Mouse (Mus musculus) liver, postnatal 0 days (tissue): ENCODE results near the gene Dicer1. TPM values are rescaled to one million over a fixed set of nuclear protein-coding genes. Genes with fewer than 3 reads are reported as not detected.

Source experiments
- ATAC-seq: fragments of 200-750 bp; cut with Nextera tagmentation; 2 replicates; pipeline ENCODE4 v1.8.0; 2017; ENCODE audit warnings: mild to moderate bottlenecking, moderate library complexity
- DNase-seq: peaks from one replicate; pipeline ENCODE4 v3.0.0-alpha.2; 2016
- H3K27ac ChIP-seq: fragments of 300-500 bp; sonication (generic); 2 replicates; pipeline ENCODE4 v1.5.1; 2014; ENCODE audit warnings: antibody characterized with exemption, moderate library complexity, mild to moderate bottlenecking, low read depth
- H3K27me3 ChIP-seq: fragments of 300-500 bp; sonication (generic); 2 replicates; pipeline ENCODE4 v1.6.1; 2014; ENCODE audit warnings: low read length, control low read depth, mixed read lengths; ENCODE audit not compliant: insufficient read depth
- H3K36me3 ChIP-seq: fragments of 300-500 bp; sonication (generic); replicated peaks from 2 replicates; pipeline ENCODE4 v1.6.1; 2014; ENCODE audit warnings: mild to moderate bottlenecking, control low read depth, low read length, moderate library complexity, mixed read lengths; ENCODE audit not compliant: insufficient read depth
- H3K4me1 ChIP-seq: fragments of 300-500 bp; sonication (generic); 2 replicates; pipeline ENCODE4 v1.6.1; 2014; ENCODE audit warnings: antibody characterized with exemption, mild to moderate bottlenecking, control low read depth; ENCODE audit not compliant: insufficient read depth
- H3K4me2 ChIP-seq: fragments of 300-500 bp; sonication (generic); 2 replicates; pipeline ENCODE4 v1.6.1; 2014; ENCODE audit warnings: low read depth, mild to moderate bottlenecking, low read length, moderate library complexity, mixed read lengths
- H3K4me3 ChIP-seq: fragments of 300-500 bp; sonication (generic); 2 replicates; pipeline ENCODE4 v1.5.1; 2014; ENCODE audit warnings: low read depth, low read length
- H3K9ac ChIP-seq: fragments of 300-500 bp; sonication (generic); replicated peaks from 2 replicates; pipeline ENCODE4 v1.6.1; 2014; ENCODE audit warnings: mild to moderate bottlenecking, moderate library complexity
- H3K9me3 ChIP-seq: fragments of 300-500 bp; sonication (generic); 2 replicates; pipeline ENCODE4 v1.6.1; 2016; ENCODE audit warnings: mild to moderate bottlenecking, control low read depth, low read length, mixed read lengths
- CTCF ChIP-seq: sonication (generic); IDR thresholded peaks from 2 replicates; pipeline ENCODE4 v1.5.1; 2016; ENCODE audit warnings: antibody characterized with exemption, low read depth
- EP300 ChIP-seq: IDR thresholded peaks from 2 replicates; pipeline ENCODE4 v1.6.1; 2016; ENCODE audit warnings: antibody characterized with exemption, low read depth, mild to moderate bottlenecking
- WGBS: fragments of 180-500 bp; shearing (Covaris S2); extraction: QIAGEN DNeasy Blood & Tissue Kit; methylation state at CpG from one replicate; pipeline ENCODE4 v1.1.7; 2014; ENCODE audit not compliant: insufficient replicate concordance; 5-methylcytosine and 5-hydroxymethylcytosine counted together
- polyA plus RNA-seq: library from polyadenylated mRNA; unstranded; fragments of >200 nt; fragmentation: Nextera tagmentation; extraction: Ambion mirVana; gene quantifications from 2 replicates; pipeline ENCODE4 v1.2.1, GENCODE M21; 2015

Gene Dicer1
- polyA plus RNA-seq, 1 experiment from 2014 or later: 11.7 TPM

GRCm38 (mm10) chr12:104718956-104719355 lies 32.8 kb downstream of the Dicer1 start:
- Histone ChIP-seq H3K9ac (no peak overlapping the region), H3K4me3 (no peak overlapping the region), H3K9me3 (no peaks in the 10 kb centered on the region), H3K27ac (no peak overlapping the region), H3K4me1 (no peaks in the 10 kb centered on the region), H3K36me3 (peaks cover 52% of the 10 kb centered on the region), H3K4me2 (no peak overlapping the region), H3K27me3 (no peaks in the 10 kb centered on the region)
- DNase-seq (no peak), ATAC-seq (no peak)
- no peak for TF ChIP-seq CTCF
- TF ChIP-seq EP300: no peak
- 77% methylated on average over 5 of the region's 5 CpGs for WGBS

GRCm38 (mm10) chr12:104716409-104716808 lies 35.3 kb downstream of the Dicer1 start:
- DNase-seq (no peak), ATAC-seq (no peak)
- no peak overlapping the region for H3K4me2 ChIP-seq
- peaks cover 52% of the 10 kb centered on the region for H3K36me3 ChIP-seq
- H3K27me3 ChIP-seq: no peaks in the 10 kb centered on the region
- H3K9ac ChIP-seq: no peak overlapping the region
- 81% methylated on average over 5 of the region's 5 CpGs for WGBS
- H3K4me1 ChIP-seq: no peaks in the 10 kb centered on the region
- H3K9me3 ChIP-seq: no peaks in the 10 kb centered on the region
- TF ChIP-seq CTCF: no peak
- no peak for TF ChIP-seq EP300
- H3K27ac ChIP-seq: no peak overlapping the region
- no peak overlapping the region for H3K4me3 ChIP-seq

- 84% methylated on average over 5 of the region's 5 CpGs for WGBS
Measured at GRCm38 (mm10) chr12:104715453-104715852, 36.3 kb downstream of the Dicer1 start.

GRCm38 (mm10) chr12:104700266-104700665 lies 51.5 kb downstream of the Dicer1 start:
- peaks cover 69% of the 10 kb centered on the region for H3K36me3 ChIP-seq
- TF ChIP-seq EP300 (no peak), CTCF (no peak)
- H3K27ac ChIP-seq: no peak overlapping the region
- H3K27me3 ChIP-seq: no peaks in the 10 kb centered on the region
- H3K9me3 ChIP-seq: no peaks in the 10 kb centered on the region
- no peak overlapping the region for H3K4me3 ChIP-seq
- H3K4me2 ChIP-seq: no peak overlapping the region
- 85% methylated on average over 7 of the region's 7 CpGs for WGBS
- no peak overlapping the region for H3K9ac ChIP-seq
- no peaks in the 10 kb centered on the region for H3K4me1 ChIP-seq
- no peak for ATAC-seq
- DNase-seq: no peak

More at GRCm38 (mm10) chr12:104715453-104715852, 36.3 kb downstream of the Dicer1 start:
- DNase-seq (no peak), ATAC-seq (no peak)
- no peak overlapping the region for H3K27ac ChIP-seq
- no peaks in the 10 kb centered on the region for H3K4me1 ChIP-seq
- H3K27me3 ChIP-seq: no peaks in the 10 kb centered on the region
- H3K4me2 ChIP-seq: no peak overlapping the region
- H3K36me3 ChIP-seq: peaks cover 54% of the 10 kb centered on the region
- H3K4me3 ChIP-seq: no peak overlapping the region
- no peak overlapping the region for H3K9ac ChIP-seq
- H3K9me3 ChIP-seq: no peaks in the 10 kb centered on the region
- no peak for TF ChIP-seq EP300
- no peak for TF ChIP-seq CTCF

GRCm38 (mm10) chr12:104699753-104700152 lies 52.0 kb downstream of the Dicer1 start:
- DNase-seq (peak; percentile 41), ATAC-seq (no peak)
- Histone ChIP-seq H3K4me2 (no peak overlapping the region), H3K4me3 (no peak overlapping the region), H3K9me3 (no peaks in the 10 kb centered on the region), H3K36me3 (peaks cover 70% of the 10 kb centered on the region), H3K9ac (no peak overlapping the region), H3K27ac (no peak overlapping the region), H3K4me1 (no peaks in the 10 kb centered on the region), H3K27me3 (no peaks in the 10 kb centered on the region)
- 83% methylated on average over 8 of the region's 8 CpGs for WGBS
- TF ChIP-seq EP300 (no peak), CTCF (peak; percentile 46)

- Histone ChIP-seq H3K4me2 (no peak overlapping the region), H3K4me1 (no peaks in the 10 kb centered on the region), H3K9me3 (no peaks in the 10 kb centered on the region), H3K9ac (no peak overlapping the region), H3K4me3 (no peak overlapping the region), H3K27me3 (no peaks in the 10 kb centered on the region), H3K27ac (no peak overlapping the region), H3K36me3 (peaks cover 69% of the 10 kb centered on the region)
- WGBS: 66% methylated on average over 2 of the region's 2 CpGs
- DNase-seq (no peak), ATAC-seq (no peak)
- no peak for TF ChIP-seq EP300
- no peak for TF ChIP-seq CTCF
Measured at GRCm38 (mm10) chr12:104695514-104695913, 56.2 kb downstream of the Dicer1 start.

- H3K4me1 ChIP-seq: no peaks in the 10 kb centered on the region
- H3K4me2 ChIP-seq: no peak overlapping the region
- DNase-seq (no peak), ATAC-seq (no peak)
- no peaks in the 10 kb centered on the region for H3K9me3 ChIP-seq
- peaks cover 67% of the 10 kb centered on the region for H3K36me3 ChIP-seq
- no peak overlapping the region for H3K27ac ChIP-seq
- no peak overlapping the region for H3K9ac ChIP-seq
- TF ChIP-seq CTCF (no peak), EP300 (no peak)
- WGBS: 87% methylated on average over 12 of the region's 12 CpGs
- no peak overlapping the region for H3K4me3 ChIP-seq
- H3K27me3 ChIP-seq: no peaks in the 10 kb centered on the region
Measured at GRCm38 (mm10) chr12:104692864-104693263, 58.9 kb downstream of the Dicer1 start.
